Comparison of ENCODE assay signal across 14 mouse cellular contexts in the genomic region with DNA sequence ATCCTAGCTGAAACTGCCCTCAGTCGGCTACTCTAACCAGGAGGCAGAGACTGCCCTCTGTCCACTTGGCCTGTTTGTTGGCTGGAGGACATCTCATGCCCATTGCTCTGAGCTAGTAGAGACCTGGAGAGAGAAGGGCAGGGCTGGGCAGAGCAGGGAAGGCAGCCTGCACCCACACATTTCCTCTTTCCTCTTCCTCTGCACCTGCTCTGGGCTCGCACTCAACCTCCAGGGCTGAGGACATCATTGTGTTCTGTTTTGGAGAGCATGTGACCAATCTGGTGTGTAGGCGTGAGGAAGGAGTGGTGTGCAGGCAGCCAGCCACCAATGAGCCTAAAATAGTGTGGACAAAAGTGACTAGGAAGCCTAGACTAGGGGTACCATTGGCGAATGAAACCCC. TPM values are rescaled to one million over a fixed set of nuclear protein-coding genes. Genes with fewer than 3 reads are reported as not detected.
DNase-seq lines count a peak whose midpoint lies in the region; ATAC-seq lines count a peak whose summit lies in the region.
"Had no signal": no experiment of that assay in that cellular context is flagged by ENCODE, and none has a peak within 500 bp of the region (broad histone marks: within the 10 kb centered on the region; RNA-seq: fewer than 3 reads in every experiment).

No protein-coding gene starts in this region.

- no peaks in the 10 kb centered on the region for H3K9me3 ChIP-seq in intestine, embryonic 16.5 days (ENCODE audit: control insufficient read depth, low read length)
- no peaks in the 10 kb centered on the region for H3K9me3 ChIP-seq in intestine, embryonic 15.5 days
- no peaks in the 10 kb centered on the region for H3K9me3 ChIP-seq in midbrain, embryonic 14.5 days (ENCODE audit: control insufficient read depth, low read length)
- H3K9me3 ChIP-seq: forebrain, embryonic 15.5 days; G1E; heart, embryonic 15.5 days had no signal

- H3K27ac ChIP-seq in intestine, embryonic 16.5 days (ENCODE audit: low read length) = no peak overlapping the region
- no peak overlapping the region for H3K27ac ChIP-seq in intestine, embryonic 15.5 days
- H3K27ac ChIP-seq in midbrain, embryonic 14.5 days (replicated peaks; ENCODE audit: low read depth, low read length) = no peak overlapping the region
- H3K27ac ChIP-seq: forebrain, embryonic 15.5 days; heart, embryonic 15.5 days had no signal

- no peaks in the 10 kb centered on the region for H3K27me3 ChIP-seq in intestine, embryonic 16.5 days (replicated peaks; ENCODE audit: control insufficient read depth, insufficient read depth, low read length)
- H3K27me3 ChIP-seq in intestine, embryonic 15.5 days (replicated peaks) = no peaks in the 10 kb centered on the region
- H3K27me3 ChIP-seq in midbrain, embryonic 14.5 days (ENCODE audit: control insufficient read depth, insufficient read depth, low read length) = no peaks in the 10 kb centered on the region
- H3K27me3 ChIP-seq: forebrain, embryonic 15.5 days; heart, embryonic 15.5 days had no signal

- peak; percentile 14 for DNase-seq in cerebellum, adult 8-10 months
- DNase-seq in naive thymus-derived CD4-positive, alpha-beta T cell, adult 2 months (ENCODE audit: low read depth) = peak; percentile 37
- DNase-seq in thymus, postnatal 36 days = peak; percentile 43 to 67
- no peak for DNase-seq in right cerebral cortex, postnatal 25 days
- no peak for DNase-seq in midbrain, embryonic 14.5 days
- DNase-seq: kidney, adult 8-10 months had no signal

- no peak overlapping the region for H3K4me3 ChIP-seq in intestine, embryonic 16.5 days (ENCODE audit: low read length)
- no peak overlapping the region for H3K4me3 ChIP-seq in intestine, embryonic 15.5 days (replicated peaks)
- no peak overlapping the region for H3K4me3 ChIP-seq in midbrain, embryonic 14.5 days (replicated peaks; ENCODE audit: low read depth, low read length)
- H3K4me3 ChIP-seq: forebrain, embryonic 15.5 days; heart, embryonic 15.5 days had no signal

- WGBS in intestine, embryonic 16.5 days = 84% methylated on average over 4 of the region's 4 CpGs
- 77% methylated on average over 4 of the region's 4 CpGs for WGBS in intestine, embryonic 15.5 days
- 93% methylated on average over 4 of the region's 4 CpGs for whole genome bisulfite sequencing in midbrain, embryonic 14.5 days

- H3K36me3 ChIP-seq in intestine, embryonic 16.5 days (ENCODE audit: control insufficient read depth, insufficient read depth, low read length) = no peaks in the 10 kb centered on the region
- no peaks in the 10 kb centered on the region for H3K36me3 ChIP-seq in intestine, embryonic 15.5 days
- no peaks in the 10 kb centered on the region for H3K36me3 ChIP-seq in midbrain, embryonic 14.5 days (ENCODE audit: control insufficient read depth, insufficient read depth, low read length)
- H3K36me3 ChIP-seq: forebrain, embryonic 15.5 days; G1E; heart, embryonic 15.5 days had no signal

- no peak overlapping the region for H3K4me2 ChIP-seq in intestine, embryonic 16.5 days (ENCODE audit: low read depth, low read length)
- no peak overlapping the region for H3K4me2 ChIP-seq in intestine, embryonic 15.5 days (replicated peaks)
- H3K4me2 ChIP-seq in midbrain, embryonic 14.5 days (ENCODE audit: low read length) = no peak overlapping the region
- H3K4me2 ChIP-seq: forebrain, embryonic 15.5 days; heart, embryonic 15.5 days had no signal

- H3K9ac ChIP-seq in intestine, embryonic 16.5 days (ENCODE audit: low read depth, low read length) = no peak overlapping the region
- H3K9ac ChIP-seq in intestine, embryonic 15.5 days = no peak overlapping the region
- H3K9ac ChIP-seq in midbrain, embryonic 14.5 days (replicated peaks; ENCODE audit: low read length) = no peak overlapping the region
- H3K9ac ChIP-seq: forebrain, embryonic 15.5 days; heart, embryonic 15.5 days had no signal

- no peaks in the 10 kb centered on the region for H3K4me1 ChIP-seq in intestine, embryonic 16.5 days (ENCODE audit: control insufficient read depth, insufficient read depth, low read length)
- no peaks in the 10 kb centered on the region for H3K4me1 ChIP-seq in intestine, embryonic 15.5 days (replicated peaks)
- no peaks in the 10 kb centered on the region for H3K4me1 ChIP-seq in midbrain, embryonic 14.5 days (ENCODE audit: control insufficient read depth, insufficient read depth, low read length)
- H3K4me1 ChIP-seq: forebrain, embryonic 15.5 days; heart, embryonic 15.5 days had no signal

- peak; percentile 23; the same call in 1 of the 2 replicates for ATAC-seq in intestine, embryonic 16.5 days
- no peak for ATAC-seq in intestine, embryonic 15.5 days
- ATAC-seq in midbrain, embryonic 14.5 days (ENCODE audit: low FRiP score, low TSS enrichment) = no peak
- ATAC-seq: forebrain, embryonic 15.5 days had no signal

RNA-seq across cellular contexts. Expression of a gene that starts 1.2 kb away (rescaled TPM):
- polyA plus RNA-seq in intestine, embryonic 16.5 days (2015; fragmentation: Nextera tagmentation; extraction: Ambion mirVana) = 3.1 and 4.3 TPM in 2 replicates
- polyA plus RNA-seq in intestine, embryonic 15.5 days (2015; fragmentation: Nextera tagmentation; extraction: Ambion mirVana) = 2.8 and 5.7 TPM in 2 replicates
- not detected in 2 replicates for polyA plus RNA-seq in midbrain, embryonic 14.5 days (2014; fragmentation: Nextera tagmentation; extraction: Ambion mirVana)
- polyA plus RNA-seq: embryonic facial prominence, embryonic 11.5 days; forebrain, embryonic 15.5 days; G1E; stomach, embryonic 14.5 days had no signal

RNA-seq across cellular contexts. Expression of a gene that starts 23.0 kb away (rescaled TPM):
- not detected in 2 replicates for polyA plus RNA-seq in intestine, embryonic 16.5 days (2015; fragmentation: Nextera tagmentation; extraction: Ambion mirVana)
- polyA plus RNA-seq in intestine, embryonic 15.5 days (2015; fragmentation: Nextera tagmentation; extraction: Ambion mirVana) = not detected in 2 replicates
- not detected in 2 replicates for polyA plus RNA-seq in midbrain, embryonic 14.5 days (2014; fragmentation: Nextera tagmentation; extraction: Ambion mirVana)
- polyA plus RNA-seq: embryonic facial prominence, embryonic 11.5 days; forebrain, embryonic 15.5 days; G1E; heart, embryonic 15.5 days; liver, adult 2 months; stomach, embryonic 14.5 days had no signal

RNA-seq across cellular contexts. Expression of a gene that starts 37.8 kb away (rescaled TPM):
- 3.9 and 4.9 TPM in 2 replicates for polyA plus RNA-seq in intestine, embryonic 16.5 days (2015; fragmentation: Nextera tagmentation; extraction: Ambion mirVana)
- polyA plus RNA-seq in intestine, embryonic 15.5 days (2015; fragmentation: Nextera tagmentation; extraction: Ambion mirVana) = 0.96 and 2.5 TPM in 2 replicates
- not detected in 2 replicates for polyA plus RNA-seq in midbrain, embryonic 14.5 days (2014; fragmentation: Nextera tagmentation; extraction: Ambion mirVana)
- polyA plus RNA-seq: embryonic facial prominence, embryonic 11.5 days; forebrain, embryonic 15.5 days; G1E; heart, embryonic 15.5 days; stomach, embryonic 14.5 days had no signal

RNA-seq across cellular contexts. Expression of a gene that starts 47.0 kb away (rescaled TPM):
- not detected in 2 replicates for polyA plus RNA-seq in intestine, embryonic 16.5 days (2015; fragmentation: Nextera tagmentation; extraction: Ambion mirVana)
- not detected in 2 replicates for polyA plus RNA-seq in intestine, embryonic 15.5 days (2015; fragmentation: Nextera tagmentation; extraction: Ambion mirVana)
- not detected in 2 replicates for polyA plus RNA-seq in midbrain, embryonic 14.5 days (2014; fragmentation: Nextera tagmentation; extraction: Ambion mirVana)
- polyA plus RNA-seq: embryonic facial prominence, embryonic 11.5 days; forebrain, embryonic 15.5 days; G1E; heart, embryonic 15.5 days; liver, adult 2 months; stomach, embryonic 14.5 days had no signal

Comparison
In these comparisons a context has a peak if more than half of its experiments do, and no peak if none do; other contexts are left out.
1. DNase-seq: peak in cerebellum, adult 8-10 months (single experiment), naive thymus-derived CD4-positive, alpha-beta T cell, adult 2 months (single experiment) and thymus, postnatal 36 days (2 of 2); none in right cerebral cortex, postnatal 25 days (single experiment) and midbrain, embryonic 14.5 days (single experiment).